Mouse (Mus musculus): Measurements from ENCODE around the gene Sh2b2. TPM values are rescaled to one million over a fixed set of nuclear protein-coding genes. Genes with fewer than 3 reads are reported as not detected.

The Sh2b2 gene
- polyA plus RNA-seq, 1 experiment, result 18.8 TPM

DNA sequence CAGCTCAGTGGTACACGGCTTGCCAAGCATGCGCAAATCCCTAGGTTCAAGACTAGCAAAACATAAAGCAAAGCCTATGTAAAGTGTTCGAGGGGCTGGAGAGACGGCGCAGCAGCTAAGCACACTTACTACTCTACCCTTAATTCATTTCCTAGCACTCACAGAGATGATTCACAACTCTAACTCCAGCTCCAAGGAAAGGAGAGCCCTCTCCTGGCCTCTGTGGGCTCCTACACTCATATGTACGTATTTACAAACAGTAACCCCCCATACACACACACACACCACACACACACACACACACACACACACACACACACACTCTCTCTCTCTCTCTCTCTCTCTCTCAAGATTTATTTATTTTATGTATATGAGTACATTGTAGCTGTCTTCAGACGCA is 62.6 kb downstream of the Sh2b2 start:
- Histone ChIP-seq H3K27me3 (ENCODE audit: control insufficient read depth, insufficient read depth, low read length) (no peaks in the 10 kb centered on the region), H3K27ac (ENCODE audit: insufficient read depth, low read length) (no peak overlapping the region), H3K4me1 (ENCODE audit: control insufficient read depth, insufficient read depth, insufficient read length) (no peaks in the 10 kb centered on the region), H3K4me3 (ENCODE audit: extremely low read depth, insufficient read depth, insufficient read length) (no peak overlapping the region), H3K36me3 (ENCODE audit: control insufficient read depth, insufficient read depth, low read length) (peaks cover 19% of the 10 kb centered on the region)
- TF ChIP-seq POLR2A (IDR thresholded peaks at IDR 0.05; ENCODE audit: low read depth, low read length), result no peak
- DNase-seq (ENCODE audit: low read depth in 1 of 2, low spot score in 2 of 2), result no peak
- 87% methylated on average over 7 of the region's 7 CpGs for WGBS

DNA sequence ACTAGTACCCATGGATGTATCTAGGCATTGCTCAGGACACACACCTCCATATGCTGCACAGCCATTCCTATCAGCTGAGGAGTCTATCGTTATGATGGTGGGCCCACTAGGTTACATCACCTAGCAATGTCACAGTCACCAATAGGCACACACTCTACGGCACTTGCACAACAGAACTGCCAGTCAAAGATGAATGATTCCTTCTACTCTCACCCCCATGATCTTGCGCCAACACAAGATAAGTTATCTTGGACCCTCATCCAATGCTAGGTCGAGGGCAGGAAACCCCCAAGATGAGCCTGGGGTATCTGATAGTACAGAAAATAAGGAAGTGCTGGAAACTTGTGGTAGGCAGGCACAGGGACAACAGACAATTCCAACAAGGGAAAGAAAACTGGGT is 63.5 kb downstream of the Sh2b2 start:
- no peak for DNase-seq (ENCODE audit: low read depth in 1 of 2, low spot score in 2 of 2)
- 75% methylated on average over 4 of the region's 4 CpGs for whole genome bisulfite sequencing
- peaks cover 18% of the 10 kb centered on the region for H3K36me3 ChIP-seq (ENCODE audit: control insufficient read depth, insufficient read depth, low read length)
- no peak for TF ChIP-seq CTCF (IDR thresholded peaks at IDR 0.05; ENCODE audit: extremely low read depth, insufficient read depth, insufficient read length, insufficient replicate concordance)
- TF ChIP-seq POLR2A (IDR thresholded peaks at IDR 0.05; ENCODE audit: low read depth, low read length), result no peak
- H3K27ac ChIP-seq (ENCODE audit: insufficient read depth, low read length), result no peak overlapping the region
- H3K4me1 ChIP-seq (ENCODE audit: control insufficient read depth, insufficient read depth, insufficient read length), result no peaks in the 10 kb centered on the region
- no peak overlapping the region for H3K4me3 ChIP-seq (ENCODE audit: extremely low read depth, insufficient read depth, insufficient read length)
- no peaks in the 10 kb centered on the region for H3K27me3 ChIP-seq (ENCODE audit: control insufficient read depth, insufficient read depth, low read length)

DNA sequence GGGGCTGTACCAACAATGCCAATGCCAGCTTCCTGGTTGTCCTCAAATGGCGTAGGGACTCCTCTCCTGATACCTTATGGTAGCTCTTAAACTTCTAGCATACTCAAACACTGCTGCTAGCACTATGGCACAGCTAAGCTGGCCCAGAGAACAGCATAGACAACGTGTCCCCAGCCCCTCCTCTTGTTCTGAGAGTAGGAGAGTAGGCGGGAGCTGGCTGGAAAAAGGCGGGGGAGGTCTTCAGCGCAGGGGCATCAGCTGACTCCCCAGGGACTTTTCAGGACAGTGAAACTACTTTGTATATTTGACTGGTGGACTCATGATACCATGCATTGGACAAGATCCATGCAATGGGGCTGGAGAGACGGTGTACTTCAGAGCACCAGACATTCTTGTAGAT is 64.3 kb downstream of the Sh2b2 start:
- TF ChIP-seq POLR2A (IDR thresholded peaks at IDR 0.05; ENCODE audit: low read depth, low read length) (no peak), CTCF (IDR thresholded peaks at IDR 0.05; ENCODE audit: extremely low read depth, insufficient read depth, insufficient read length, insufficient replicate concordance) (no peak)
- 89% methylated on average over 6 of the region's 6 CpGs for WGBS

DNA sequence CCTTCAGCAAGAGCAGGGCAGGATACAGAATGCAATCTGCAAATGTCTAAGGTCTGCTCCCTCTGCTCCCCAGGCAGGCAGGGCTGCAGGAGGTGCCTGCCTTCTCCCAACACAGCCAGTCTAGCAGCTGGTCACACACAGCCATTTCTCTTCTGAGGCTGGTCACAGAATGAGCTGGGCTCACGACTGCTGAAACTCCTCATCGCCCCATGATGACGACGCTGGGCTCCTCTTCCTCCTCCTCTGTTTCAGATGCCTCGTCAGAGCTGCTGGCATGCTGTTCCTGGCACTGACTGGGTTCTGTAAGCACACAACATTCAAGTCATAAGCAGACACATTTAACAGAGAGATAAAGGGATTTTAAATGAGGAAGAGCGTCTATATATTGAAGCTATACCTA is 65.2 kb downstream of the Sh2b2 start:
- Histone ChIP-seq H3K36me3 (ENCODE audit: control insufficient read depth, insufficient read depth, low read length) (peaks cover 16% of the 10 kb centered on the region), H3K27ac (ENCODE audit: insufficient read depth, low read length) (no peak overlapping the region), H3K4me1 (ENCODE audit: control insufficient read depth, insufficient read depth, insufficient read length) (no peaks in the 10 kb centered on the region), H3K4me3 (ENCODE audit: extremely low read depth, insufficient read depth, insufficient read length) (no peak overlapping the region), H3K27me3 (ENCODE audit: control insufficient read depth, insufficient read depth, low read length) (no peaks in the 10 kb centered on the region)
- WGBS, result 88% methylated on average over 6 of the region's 6 CpGs
- no peak for TF ChIP-seq CTCF (IDR thresholded peaks at IDR 0.05; ENCODE audit: extremely low read depth, insufficient read depth, insufficient read length, insufficient replicate concordance)
- TF ChIP-seq POLR2A (IDR thresholded peaks at IDR 0.05; ENCODE audit: low read depth, low read length), result no peak
- DNase-seq (ENCODE audit: low read depth in 1 of 2, low spot score in 2 of 2), result no peak

More for the DNA sequence above, 64.3 kb downstream of the Sh2b2 start:
- H3K36me3 ChIP-seq (ENCODE audit: control insufficient read depth, insufficient read depth, low read length), result peaks cover 16% of the 10 kb centered on the region
- no peak for DNase-seq (ENCODE audit: low read depth in 1 of 2, low spot score in 2 of 2)
- H3K27me3 ChIP-seq (ENCODE audit: control insufficient read depth, insufficient read depth, low read length), result no peaks in the 10 kb centered on the region
- no peak overlapping the region for H3K4me3 ChIP-seq (ENCODE audit: extremely low read depth, insufficient read depth, insufficient read length)
- no peak overlapping the region for H3K27ac ChIP-seq (ENCODE audit: insufficient read depth, low read length)
- no peaks in the 10 kb centered on the region for H3K4me1 ChIP-seq (ENCODE audit: control insufficient read depth, insufficient read depth, insufficient read length)

DNA sequence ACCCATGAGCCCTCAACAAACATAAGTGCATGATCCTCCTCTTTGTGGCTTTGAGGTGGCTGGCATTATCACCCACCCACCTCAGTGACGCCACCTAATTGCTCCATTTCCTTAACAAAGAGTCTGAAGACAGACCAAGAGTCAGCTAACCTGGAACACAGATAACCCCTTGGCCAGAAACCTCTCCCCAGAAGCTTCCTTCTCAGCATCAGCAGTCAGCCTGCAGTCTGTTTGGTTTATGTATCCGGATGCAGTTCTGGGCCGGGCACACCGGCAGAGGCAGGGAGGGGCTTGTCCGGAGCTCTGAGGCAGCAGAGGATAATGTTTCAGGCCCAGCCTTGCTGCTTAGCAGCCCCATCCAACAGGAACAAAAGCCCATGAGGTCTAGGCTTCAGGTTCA is 66.8 kb downstream of the Sh2b2 start:
- TF ChIP-seq POLR2A (IDR thresholded peaks at IDR 0.05; ENCODE audit: low read depth, low read length) (no peak), CTCF (IDR thresholded peaks at IDR 0.05; ENCODE audit: extremely low read depth, insufficient read depth, insufficient read length, insufficient replicate concordance) (no peak)
- 84% methylated on average over 5 of the region's 5 CpGs for WGBS
- Histone ChIP-seq H3K36me3 (ENCODE audit: control insufficient read depth, insufficient read depth, low read length) (peaks cover 16% of the 10 kb centered on the region), H3K27me3 (ENCODE audit: control insufficient read depth, insufficient read depth, low read length) (no peaks in the 10 kb centered on the region), H3K4me3 (ENCODE audit: extremely low read depth, insufficient read depth, insufficient read length) (no peak overlapping the region), H3K4me1 (ENCODE audit: control insufficient read depth, insufficient read depth, insufficient read length) (no peaks in the 10 kb centered on the region), H3K27ac (ENCODE audit: insufficient read depth, low read length) (no peak overlapping the region)
- DNase-seq (ENCODE audit: low read depth in 1 of 2, low spot score in 2 of 2), result no peak

DNA sequence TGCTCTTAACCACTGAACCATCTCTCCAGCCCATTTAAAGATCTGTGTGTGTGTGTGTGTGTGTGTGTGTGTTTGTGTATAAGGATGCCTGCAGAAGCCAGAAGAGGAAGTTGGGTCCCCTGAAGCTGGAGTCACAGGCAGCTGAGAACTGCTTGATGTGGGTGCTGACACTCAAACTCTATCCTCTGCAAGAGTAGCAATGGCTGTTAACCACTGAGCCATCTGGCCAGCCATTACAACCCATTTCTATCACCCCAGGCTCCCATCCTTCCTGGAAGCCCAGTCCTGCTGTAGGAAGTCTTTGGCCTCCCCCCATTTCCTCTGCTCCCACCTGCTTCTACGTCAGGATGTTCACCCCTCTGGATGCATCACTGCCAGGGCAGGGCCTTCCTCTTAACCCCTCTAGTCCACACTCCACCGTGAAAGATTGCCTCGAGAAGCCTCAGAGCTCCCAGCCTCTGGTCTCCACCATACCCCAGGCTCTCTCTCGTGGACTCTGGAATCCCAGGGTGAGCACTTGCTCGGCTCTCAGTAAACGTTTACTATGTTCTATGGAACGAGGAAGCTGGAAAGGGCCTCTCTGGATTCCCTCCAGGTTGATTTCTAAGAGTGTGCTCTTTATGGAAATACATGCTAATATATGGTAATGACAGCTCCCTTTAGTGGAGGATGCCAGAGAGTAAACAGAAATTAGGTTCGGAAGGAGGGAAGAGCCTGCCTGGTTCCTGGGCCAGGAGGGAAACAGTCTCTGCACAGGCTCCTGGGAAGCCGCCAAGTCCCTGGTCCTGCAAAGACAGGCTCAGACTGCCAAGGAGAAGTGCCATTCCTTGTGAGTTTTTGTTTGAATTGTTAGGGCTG is 72.5 kb downstream of the Sh2b2 start:
- 46% methylated on average over 9 of the region's 9 CpGs for WGBS
- Histone ChIP-seq H3K27ac (ENCODE audit: insufficient read depth, low read length) (peak overlapping the region; percentile 40), H3K27me3 (ENCODE audit: control insufficient read depth, insufficient read depth, low read length) (no peaks in the 10 kb centered on the region), H3K4me3 (ENCODE audit: extremely low read depth, insufficient read depth, insufficient read length) (no peak overlapping the region), H3K36me3 (ENCODE audit: control insufficient read depth, insufficient read depth, low read length) (peaks cover 4% of the 10 kb centered on the region; the same call in 1 of the 2 replicates), H3K4me1 (ENCODE audit: control insufficient read depth, insufficient read depth, insufficient read length) (peaks cover 20% of the 10 kb centered on the region; the same call in 1 of the 2 replicates)
- TF ChIP-seq CTCF (IDR thresholded peaks at IDR 0.05; ENCODE audit: extremely low read depth, insufficient read depth, insufficient read length, insufficient replicate concordance), result no peak
- TF ChIP-seq POLR2A (IDR thresholded peaks at IDR 0.05; ENCODE audit: low read depth, low read length), result no peak
- peak in 1 of 2 experiments; percentile 31 for DNase-seq (ENCODE audit: low read depth in 1 of 2, low spot score in 2 of 2)

DNA sequence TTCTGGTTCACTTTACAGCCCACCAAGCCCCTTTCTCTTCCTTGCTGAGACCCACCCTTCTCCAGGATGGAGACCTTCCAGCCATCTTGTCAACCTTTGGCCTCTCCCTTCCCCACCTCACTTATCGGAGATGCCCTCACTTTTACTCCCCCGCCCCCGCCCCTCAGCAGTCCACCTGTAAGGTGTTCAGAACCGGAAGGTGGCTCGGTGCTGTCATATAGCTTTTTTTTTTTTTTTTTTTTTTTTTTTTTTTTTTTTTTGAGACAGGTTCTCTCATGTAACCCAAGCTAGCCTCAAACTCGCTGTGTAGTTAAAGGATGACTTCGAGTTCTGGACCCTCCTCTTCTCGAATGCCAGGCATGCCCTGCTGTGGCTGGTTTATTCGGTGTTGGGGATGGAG is 73.4 kb downstream of the Sh2b2 start:
- no peak for DNase-seq (ENCODE audit: low read depth in 1 of 2, low spot score in 2 of 2)
- TF ChIP-seq POLR2A (IDR thresholded peaks at IDR 0.05; ENCODE audit: low read depth, low read length) (no peak), CTCF (IDR thresholded peaks at IDR 0.05; ENCODE audit: extremely low read depth, insufficient read depth, insufficient read length, insufficient replicate concordance) (no peak)
- Histone ChIP-seq H3K4me1 (ENCODE audit: control insufficient read depth, insufficient read depth, insufficient read length) (peaks cover 20% of the 10 kb centered on the region; the same call in 1 of the 2 replicates), H3K4me3 (ENCODE audit: extremely low read depth, insufficient read depth, insufficient read length) (no peak overlapping the region), H3K27ac (ENCODE audit: insufficient read depth, low read length) (0 out of 2 replicates have a peak overlapping the region, but pooled peaks have one; percentile 91), H3K36me3 (ENCODE audit: control insufficient read depth, insufficient read depth, low read length) (peaks cover 3% of the 10 kb centered on the region; the same call in 1 of the 2 replicates), H3K27me3 (ENCODE audit: control insufficient read depth, insufficient read depth, low read length) (no peaks in the 10 kb centered on the region)
- 80% methylated on average over 9 of the region's 9 CpGs for WGBS

All from spleen, adult 2 months (tissue).